Mouse (Mus musculus): ENCODE measurements at regions not wholly inside any gene's neighbourhood (a gene's known extent, or its start where the extent isn't known, plus 50 kb on each side); places are given as distances from the start of the nearest gene placed in this dataset.

GRCm38 (mm10) chr13:114685368-114685767 is 132.7 kb upstream of the Mocs2 start:
- TF ChIP-seq POLR2A (IDR thresholded peaks at IDR 0.05; ENCODE audit: insufficient read depth, low read depth, low read length), result no peak
- no peak for TF ChIP-seq CTCF (IDR thresholded peaks at IDR 0.05)

Measured in heart, adult 2 months (tissue).